Mouse (Mus musculus): ENCODE results near the gene Myrip. TPM values are rescaled to one million over a fixed set of nuclear protein-coding genes. Genes with fewer than 3 reads are reported as not detected.
"Not testable (repeated sequence)": the region's sequence is repeated elsewhere in the genome, so short reads cannot be mapped to it uniquely, and the experiment has no call there.

The Myrip gene
- total RNA-seq, 2 experiments from 2014 or later = 51.9 to 58.0 TPM

- no peak for DNase-seq (ENCODE audit: low spot score in 2 of 2)
Measured at GRCm38 (mm10) chr9:120371633-120372032, 70.3 kb downstream of the Myrip start.

- no peak for DNase-seq (ENCODE audit: low spot score in 2 of 2)
Measured at GRCm38 (mm10) chr9:120372347-120372746, 71.0 kb downstream of the Myrip start.

- DNase-seq (ENCODE audit: low spot score in 2 of 2) = peak in 1 of 2 experiments; percentile 72
Measured at GRCm38 (mm10) chr9:120377726-120378125, 76.4 kb downstream of the Myrip start.

GRCm38 (mm10) chr9:120395188-120395587 is 93.9 kb downstream of the Myrip start:
- DNase-seq (ENCODE audit: low spot score in 2 of 2) = no peak

GRCm38 (mm10) chr9:120396579-120397185 is 95.4 kb downstream of the Myrip start:
- DNase-seq (ENCODE audit: low spot score in 2 of 2) = no peak

GRCm38 (mm10) chr9:120398289-120398688 is 97.0 kb downstream of the Myrip start:
- DNase-seq (ENCODE audit: low spot score in 2 of 2) = no peak

GRCm38 (mm10) chr9:120399537-120399936 is 98.2 kb downstream of the Myrip start:
- not testable (repeated sequence) for DNase-seq (ENCODE audit: low spot score in 2 of 2)

GRCm38 (mm10) chr9:120402368-120402767 is 101.1 kb downstream of the Myrip start:
- no peak for DNase-seq (ENCODE audit: low spot score in 2 of 2)

GRCm38 (mm10) chr9:120403661-120404060 is 102.3 kb downstream of the Myrip start:
- DNase-seq (ENCODE audit: low spot score in 2 of 2) = peak in 1 of 2 experiments; percentile 57

- peak; percentile 22 to 35 for DNase-seq (ENCODE audit: low spot score in 2 of 2)
Measured at GRCm38 (mm10) chr9:120409663-120410181, 108.4 kb downstream of the Myrip start.

GRCm38 (mm10) chr9:120410421-120410820 is 109.1 kb downstream of the Myrip start:
- DNase-seq (ENCODE audit: low spot score in 2 of 2) = peak in 1 of 2 experiments; percentile 47

GRCm38 (mm10) chr9:120415504-120415903 is 114.2 kb downstream of the Myrip start:
- DNase-seq (ENCODE audit: low spot score in 2 of 2) = peak; percentile 71 to 89

- no peak for DNase-seq (ENCODE audit: low spot score in 2 of 2)
Measured at GRCm38 (mm10) chr9:120416151-120416550, 114.8 kb downstream of the Myrip start.

- DNase-seq (ENCODE audit: low spot score in 2 of 2) = no peak
Measured at GRCm38 (mm10) chr9:120416729-120417128, 115.4 kb downstream of the Myrip start.

- DNase-seq (ENCODE audit: low spot score in 2 of 2) = no peak
Measured at GRCm38 (mm10) chr9:120418582-120418981, 117.3 kb downstream of the Myrip start.

- DNase-seq (ENCODE audit: low spot score in 2 of 2) = no peak
Measured at GRCm38 (mm10) chr9:120424567-120424966, 123.3 kb downstream of the Myrip start.

- DNase-seq (ENCODE audit: low spot score in 2 of 2) = peak; percentile 74 to 78
Measured at GRCm38 (mm10) chr9:120425768-120426167, 124.5 kb downstream of the Myrip start.

- DNase-seq (ENCODE audit: low spot score in 2 of 2) = no peak
Measured at GRCm38 (mm10) chr9:120428181-120428580, 126.9 kb downstream of the Myrip start.

GRCm38 (mm10) chr9:120433747-120434146 is 132.4 kb downstream of the Myrip start:
- DNase-seq (ENCODE audit: low spot score in 2 of 2) = peak in 1 of 2 experiments; percentile 75

GRCm38 (mm10) chr9:120435841-120436240 is 134.5 kb downstream of the Myrip start:
- DNase-seq (ENCODE audit: low spot score in 2 of 2) = no peak

- DNase-seq (ENCODE audit: low spot score in 2 of 2) = no peak
Measured at GRCm38 (mm10) chr9:120436854-120437253, 135.5 kb downstream of the Myrip start.

GRCm38 (mm10) chr9:120437266-120437876 is 136.1 kb downstream of the Myrip start:
- no peak for DNase-seq (ENCODE audit: low spot score in 2 of 2)

- DNase-seq (ENCODE audit: low spot score in 2 of 2) = no peak
Measured at GRCm38 (mm10) chr9:120438350-120438749, 137.0 kb downstream of the Myrip start.

Measured in layer of hippocampus, postnatal 14 days (tissue).